Mouse (Mus musculus) embryonic fibroblast, embryonic 13.5 days (primary cell): ENCODE data around the gene Arid1b.

Source experiments
- CTCF ChIP-seq: IDR thresholded peaks from 2 replicates; pipeline ENCODE4 v1.5.1; 2011; ENCODE audit warnings: mild to moderate bottlenecking, control low read depth, low read length, moderate library complexity, borderline replicate concordance; ENCODE audit not compliant: insufficient read depth
- POLR2A ChIP-seq: IDR thresholded peaks from 2 replicates; pipeline ENCODE4 v1.6.1; 2011; ENCODE audit warnings: low read depth, mild to moderate bottlenecking, control low read depth, low read length, moderate library complexity

GRCm38 (mm10) chr17:4968878-4969277 lies 25.3 kb upstream of the Arid1b start:
- TF ChIP-seq CTCF (no peak), POLR2A (no peak)
